Mouse (Mus musculus): ENCODE data around the gene A730049H05Rik.

Gene A730049H05Rik

DNA sequence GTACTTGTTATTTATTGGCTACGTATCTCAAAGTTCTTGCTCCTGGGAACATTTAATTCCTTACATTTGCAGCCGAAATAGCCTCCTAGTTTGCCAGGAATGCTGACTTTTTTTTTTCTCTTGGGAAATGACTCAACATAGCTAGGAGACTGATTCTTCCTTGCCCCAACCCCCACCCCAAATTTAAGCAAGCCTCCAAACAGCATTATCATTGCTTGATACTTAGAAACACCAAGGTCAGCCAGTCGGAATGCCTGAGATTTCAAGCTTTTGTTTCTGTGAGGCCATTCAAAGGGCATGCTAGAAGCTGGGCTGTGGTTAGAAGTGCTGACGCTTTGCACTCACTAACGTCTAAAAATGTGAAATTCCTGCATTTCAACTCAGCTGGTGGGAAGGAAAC is 11.1 kb downstream of the A730049H05Rik start:
- DNase-seq (ENCODE audit: low spot score in 2 of 2): no peak

DNA sequence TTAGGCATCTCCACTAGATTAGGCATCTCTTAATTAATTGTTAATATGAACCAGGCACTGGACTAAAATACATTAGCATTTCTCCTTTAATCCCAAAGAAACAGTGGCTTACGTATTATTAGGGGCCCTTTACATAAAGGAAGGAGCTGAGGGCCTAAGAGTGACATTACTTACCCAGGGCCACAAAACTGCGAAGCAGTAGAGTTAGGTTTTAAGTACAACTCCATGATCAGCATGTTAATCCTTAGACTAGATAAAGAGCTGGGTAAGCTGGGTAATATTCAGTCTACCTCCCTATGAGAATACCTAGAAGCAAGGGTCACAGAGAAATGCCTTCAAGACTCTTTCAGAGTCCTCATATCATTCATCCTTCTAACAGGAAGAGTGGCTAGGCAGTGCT is 12.9 kb downstream of the A730049H05Rik start:
- DNase-seq (ENCODE audit: low spot score in 2 of 2): no peak

DNA sequence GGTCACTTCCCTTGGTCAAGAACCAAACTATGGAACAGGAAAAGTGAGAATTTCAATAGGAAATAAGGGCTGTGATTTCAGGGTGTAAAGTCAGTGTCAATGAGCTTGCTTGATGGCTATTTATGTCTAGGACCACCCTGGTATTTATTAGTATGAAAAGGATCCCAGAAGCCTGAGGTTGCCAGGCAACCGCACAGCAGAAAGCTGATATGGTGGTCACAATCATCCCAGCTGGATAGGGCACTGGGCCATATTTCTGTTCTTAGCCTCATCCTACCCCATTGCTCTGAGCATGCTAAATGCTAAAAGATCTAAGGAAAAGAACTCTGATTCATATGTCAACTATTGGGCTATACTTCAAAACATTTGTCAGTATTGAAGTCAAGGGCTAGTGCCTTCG is 14.8 kb downstream of the A730049H05Rik start:
- DNase-seq (ENCODE audit: low spot score in 2 of 2): no peak

DNA sequence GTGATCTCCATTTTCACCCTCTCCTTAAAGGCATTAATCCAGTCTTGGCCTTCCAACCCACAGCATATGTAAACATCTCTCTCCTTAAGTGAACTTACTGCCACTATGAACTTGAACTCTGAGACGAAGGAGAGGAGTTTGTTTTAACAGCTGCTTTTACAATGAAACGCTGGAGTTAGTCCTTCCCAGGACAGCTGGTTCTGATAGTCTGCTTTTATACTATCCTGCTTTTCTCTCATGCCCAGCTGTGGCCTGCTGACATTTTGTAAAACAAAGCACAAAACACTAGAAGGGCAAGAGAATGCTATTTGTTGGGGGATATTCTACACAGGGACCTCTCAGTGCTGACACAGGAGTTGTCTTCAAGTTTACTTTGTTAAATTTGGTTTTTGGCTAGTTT is 25.7 kb downstream of the A730049H05Rik start:
- no peak for DNase-seq (ENCODE audit: low spot score in 2 of 2)

DNA sequence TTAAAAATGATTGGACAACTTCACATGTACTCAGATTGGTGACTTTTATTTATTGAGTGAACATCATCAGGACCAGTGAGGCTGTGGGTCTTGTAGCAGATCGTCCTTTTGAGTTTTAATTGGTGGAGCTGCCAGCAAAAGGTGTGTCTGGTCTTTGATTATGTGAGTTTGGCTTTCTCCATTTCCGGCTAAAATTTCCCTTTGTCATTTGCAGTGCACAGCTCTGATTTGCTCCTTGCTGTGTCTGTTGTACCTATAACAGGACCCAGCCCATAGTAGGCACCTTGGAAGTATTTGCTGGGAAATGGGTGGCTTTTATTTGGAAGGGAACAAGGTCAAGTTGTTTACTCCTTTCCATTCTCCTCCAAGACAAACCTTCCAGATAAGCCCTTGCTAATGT is 27.2 kb downstream of the A730049H05Rik start:
- DNase-seq (ENCODE audit: low spot score in 2 of 2): no peak

DNA sequence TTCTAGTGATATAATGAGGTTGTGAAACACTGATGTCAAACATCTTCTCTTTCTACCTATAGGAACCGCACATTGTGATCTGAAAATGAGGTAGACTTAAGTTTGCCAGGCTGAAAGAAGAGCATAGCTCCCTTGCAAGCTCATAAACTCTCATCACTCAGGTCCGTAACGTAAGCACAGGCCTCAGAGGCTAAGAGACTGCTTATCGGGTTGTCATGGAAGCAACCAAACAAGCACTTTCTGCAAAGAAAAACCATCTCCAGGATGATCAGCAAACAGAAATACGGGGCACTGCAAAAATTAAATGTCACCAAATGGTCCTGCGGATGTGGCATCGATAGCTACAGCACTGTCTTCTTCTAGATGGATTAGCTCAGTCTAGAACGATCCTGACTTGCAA is 29.6 kb downstream of the A730049H05Rik start:
- DNase-seq (ENCODE audit: low spot score in 2 of 2): no peak

DNA sequence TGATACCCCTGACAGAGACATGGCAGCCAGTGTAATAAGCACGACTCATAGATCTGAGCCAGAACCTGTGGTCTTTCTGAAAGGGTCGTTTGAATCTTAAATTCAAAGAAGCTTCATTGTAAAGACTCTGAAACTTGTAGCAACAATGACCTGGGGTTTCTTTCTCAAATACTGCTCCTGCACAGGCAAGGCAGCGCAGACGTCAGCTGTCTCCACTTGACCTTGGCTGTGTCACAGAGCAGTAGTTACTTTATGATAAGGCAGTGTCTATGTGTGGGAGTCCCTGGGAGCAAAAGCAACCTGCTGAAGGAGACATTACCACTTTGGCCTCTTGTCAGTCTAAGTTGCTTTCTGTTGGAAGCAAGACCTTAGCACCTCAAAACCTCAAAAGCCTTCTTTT is 30.3 kb downstream of the A730049H05Rik start:
- no peak for DNase-seq (ENCODE audit: low spot score in 2 of 2)

DNA sequence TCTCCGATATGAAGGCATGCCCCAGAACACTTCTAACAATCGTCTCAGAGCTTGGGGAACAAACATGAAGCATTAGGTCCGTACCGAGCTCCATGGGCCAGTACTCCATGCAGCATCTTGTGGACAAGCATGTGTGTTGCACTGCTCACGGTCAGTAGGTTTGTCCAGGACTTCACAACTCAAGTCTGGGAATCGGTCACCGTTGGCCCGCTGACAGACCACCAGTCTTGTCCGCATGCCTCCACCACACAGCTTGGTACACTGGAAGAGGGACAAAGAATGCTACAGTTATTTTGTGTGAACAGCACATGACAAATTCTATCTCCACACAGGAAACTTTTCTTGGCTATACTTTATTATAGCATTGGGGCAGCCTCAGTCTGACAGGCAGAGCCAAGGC is 32.9 kb downstream of the A730049H05Rik start:
- no peak for DNase-seq (ENCODE audit: low spot score in 2 of 2)

DNA sequence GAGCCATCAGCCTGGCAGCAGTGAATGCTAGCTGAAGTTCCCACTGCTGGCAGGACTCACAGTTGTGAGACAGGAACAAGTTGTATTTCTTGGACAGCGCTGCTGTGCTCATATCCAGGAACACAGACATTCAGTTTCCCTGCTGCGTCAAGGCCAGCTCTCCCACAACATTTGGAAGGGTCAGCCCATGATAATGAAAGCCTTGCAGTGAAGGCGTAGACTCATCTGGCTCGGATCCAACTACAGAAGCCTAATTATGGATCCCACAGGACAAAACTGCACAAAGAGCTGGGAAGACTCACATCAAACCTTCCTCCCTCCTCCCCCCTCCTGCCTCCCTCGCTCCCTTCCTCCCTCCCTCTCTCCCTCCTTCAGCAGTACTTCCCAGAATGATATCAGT is 34.0 kb downstream of the A730049H05Rik start:
- peak in 1 of 2 experiments; percentile 74 for DNase-seq (ENCODE audit: low spot score in 2 of 2)

DNA sequence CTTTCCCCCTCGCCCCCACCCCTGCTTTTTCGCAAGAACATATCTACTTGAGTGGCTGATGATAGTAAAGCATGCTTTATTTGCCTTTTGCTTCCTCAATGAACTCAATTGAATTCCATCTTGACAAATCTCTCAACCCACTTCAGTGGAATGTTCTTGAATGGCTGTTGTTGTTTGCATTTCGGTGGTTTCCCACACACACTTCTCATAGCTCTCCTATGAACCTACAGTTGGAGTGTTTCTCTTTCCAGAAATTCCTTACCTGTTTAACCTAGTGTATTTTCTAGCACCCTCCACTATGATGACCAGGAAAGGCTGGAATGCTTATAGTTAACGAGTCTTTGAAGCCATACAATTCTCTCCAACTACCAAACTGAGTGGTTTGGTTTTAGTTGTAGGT is 38.6 kb downstream of the A730049H05Rik start:
- no peak for DNase-seq (ENCODE audit: low spot score in 2 of 2)

DNA sequence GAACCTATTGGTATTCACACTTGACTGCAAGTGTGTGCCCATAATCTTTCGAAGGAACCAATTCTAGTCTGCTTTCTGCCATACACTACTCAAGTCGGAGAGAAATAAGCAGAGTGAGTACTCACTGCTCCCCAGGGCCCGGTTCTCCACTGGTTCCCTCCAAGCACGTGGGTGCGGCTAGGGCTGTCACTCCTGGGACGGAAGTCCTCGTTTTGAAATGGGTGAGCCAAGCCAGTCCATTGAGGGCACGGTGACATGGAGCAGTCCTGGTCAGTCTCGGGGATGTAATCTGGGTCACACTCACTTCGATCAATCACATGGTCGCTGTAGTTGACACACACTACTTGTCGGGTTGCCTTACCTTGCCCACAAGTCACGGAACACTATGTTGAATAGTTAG is 41.5 kb downstream of the A730049H05Rik start:
- DNase-seq (ENCODE audit: low spot score in 2 of 2): no peak

DNA sequence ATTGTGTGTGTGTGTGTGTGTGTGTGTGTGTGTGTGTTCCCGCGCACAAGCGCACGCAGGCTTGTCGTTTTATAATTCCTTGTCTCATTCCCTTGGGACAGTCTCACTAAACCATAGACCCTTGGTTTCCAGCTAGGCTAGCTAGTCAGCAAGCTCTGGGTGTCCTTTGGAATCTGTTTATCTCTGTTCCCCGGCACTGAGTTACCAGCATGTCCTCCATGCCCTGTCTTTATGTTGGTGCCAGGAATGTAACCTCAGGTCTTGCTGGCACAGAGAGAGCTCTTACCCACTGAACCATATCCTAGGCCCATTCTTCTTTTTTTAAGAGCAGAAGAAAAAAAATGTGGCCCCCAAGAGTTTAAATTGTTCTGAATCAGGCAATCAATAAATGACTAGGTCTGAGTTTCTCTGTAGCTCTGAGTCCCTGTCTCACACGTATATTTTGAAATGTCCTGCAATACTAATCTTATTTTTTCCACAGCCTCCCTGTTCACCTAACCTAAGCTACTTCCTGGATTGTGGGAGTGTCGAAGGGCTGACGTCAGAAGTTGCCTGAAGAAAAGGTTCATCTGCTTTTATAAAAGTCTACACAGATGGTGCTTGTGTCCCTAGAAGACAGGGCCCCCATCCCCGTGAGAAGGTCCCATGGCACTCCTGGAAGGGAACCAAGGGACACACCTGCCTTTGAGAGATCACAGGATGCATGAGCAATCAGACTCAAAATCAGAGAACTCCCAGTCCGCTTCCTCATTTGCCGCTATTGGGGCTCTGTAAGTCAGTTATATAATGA is 42.6 kb downstream of the A730049H05Rik start:
- no peak for DNase-seq (ENCODE audit: low spot score in 2 of 2)

DNA sequence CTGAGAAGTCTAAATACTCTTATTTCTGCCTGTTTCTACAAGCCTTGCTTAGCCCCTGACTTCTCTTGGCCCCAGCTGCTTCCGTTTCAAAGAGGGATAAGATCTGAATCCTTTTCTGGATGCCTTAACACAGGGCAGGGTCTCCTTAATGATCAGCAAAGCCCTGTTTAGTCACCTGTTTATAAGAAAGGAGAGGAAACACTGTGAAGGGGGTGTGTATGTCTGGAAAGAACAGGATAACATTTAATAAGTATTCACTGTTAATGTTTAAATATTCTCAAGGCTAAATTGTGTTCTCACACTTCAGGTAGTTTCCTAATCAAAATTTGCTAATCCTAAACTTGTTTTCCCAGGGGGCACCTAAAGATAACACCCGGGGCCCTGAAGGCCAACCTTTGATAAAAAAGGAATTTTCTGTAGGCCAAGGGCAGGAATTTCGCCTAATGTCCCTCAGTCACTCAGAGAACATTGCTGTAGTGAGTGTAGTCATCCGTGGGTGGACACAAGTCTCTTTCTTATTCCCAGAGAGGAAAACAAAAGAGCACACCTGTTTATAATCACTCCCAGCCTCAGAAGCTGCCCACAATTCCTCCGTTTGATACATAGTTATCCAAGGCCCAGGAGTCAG is 44.1 kb downstream of the A730049H05Rik start:
- DNase-seq (ENCODE audit: low spot score in 2 of 2): no peak

DNA sequence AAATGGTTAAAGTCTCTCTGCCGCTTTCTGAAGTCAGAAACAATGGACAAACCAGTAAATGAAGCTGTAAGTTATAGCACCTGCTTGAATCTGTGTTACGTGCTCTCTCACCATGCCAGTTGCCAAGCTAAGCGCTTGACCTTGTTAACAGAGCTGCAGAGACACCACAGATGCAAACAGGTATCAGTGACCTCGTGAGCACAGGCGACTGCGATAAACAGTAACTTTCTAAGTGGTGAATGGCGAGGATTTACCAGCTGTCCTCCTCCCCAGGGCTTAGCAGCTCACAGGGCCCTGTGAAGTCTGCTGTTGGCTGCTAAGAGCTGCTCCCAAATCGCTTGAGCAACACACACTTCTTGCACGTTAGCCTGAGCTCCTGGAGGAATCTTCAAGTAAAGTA is 46.3 kb downstream of the A730049H05Rik start:
- no peak for DNase-seq (ENCODE audit: low spot score in 2 of 2)

DNA sequence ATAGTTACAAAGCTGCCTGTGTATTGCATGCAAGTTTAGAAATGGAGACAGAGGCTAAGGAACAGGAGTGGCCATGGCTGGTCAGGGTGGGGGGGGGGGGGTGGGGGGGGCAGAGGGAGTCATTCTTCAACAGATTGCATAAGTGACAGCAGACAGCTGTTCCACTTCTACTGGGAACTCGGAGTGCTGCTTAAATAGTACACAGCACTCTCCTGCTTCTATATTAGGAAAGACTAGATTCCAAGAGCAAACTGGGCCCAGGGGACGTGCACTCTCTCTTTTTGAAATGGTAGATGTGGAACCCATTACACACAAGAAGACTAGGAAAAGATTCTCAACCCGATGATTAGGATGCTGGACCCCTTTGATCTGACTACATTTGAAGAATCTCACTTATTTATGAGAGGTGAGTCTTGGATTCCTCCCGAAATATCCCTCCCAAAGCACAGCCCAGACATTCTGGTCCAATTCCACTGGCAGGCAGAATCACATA is 52.9 kb downstream of the A730049H05Rik start, which contains the start of gene Gm15737:
TSS of gene Gm15737 (plus strand) at position 269 of the 493 bp plus-strand sequence.
- peak in 1 of 2 experiments; percentile 36 for DNase-seq (ENCODE audit: low spot score in 2 of 2)

DNA sequence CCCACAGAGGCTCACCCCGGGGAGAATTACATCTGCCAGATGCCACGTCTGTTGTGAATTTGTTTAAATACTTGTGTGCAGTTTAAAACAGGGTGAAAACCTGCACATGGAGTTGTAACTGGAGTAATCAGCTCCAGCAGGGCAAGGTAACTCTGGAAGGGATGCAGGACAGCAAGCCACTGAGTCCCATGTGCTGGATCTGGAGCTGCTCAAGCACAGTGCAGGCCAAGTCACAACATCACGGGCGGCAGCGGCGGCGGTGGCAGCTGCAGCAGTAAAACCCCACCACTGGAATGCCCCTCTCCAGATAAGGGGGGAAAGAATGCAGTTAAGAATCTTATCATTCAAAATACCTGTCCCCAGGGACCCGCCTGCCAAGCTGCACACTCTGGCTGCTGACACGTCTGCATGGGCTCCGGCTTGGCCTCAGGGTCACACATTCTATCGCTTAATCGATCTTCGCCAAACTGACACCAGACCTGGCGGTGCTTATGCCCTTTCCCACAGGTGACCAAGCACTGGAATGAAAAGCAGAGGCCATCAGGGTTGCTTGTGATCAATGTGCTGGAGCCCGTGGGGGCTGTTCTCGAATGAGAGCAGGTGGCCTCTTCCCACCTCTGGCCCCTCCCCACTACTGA is 53.4 kb downstream of the A730049H05Rik start:
- DNase-seq (ENCODE audit: low spot score in 2 of 2): peak in 1 of 2 experiments; percentile 2

DNA sequence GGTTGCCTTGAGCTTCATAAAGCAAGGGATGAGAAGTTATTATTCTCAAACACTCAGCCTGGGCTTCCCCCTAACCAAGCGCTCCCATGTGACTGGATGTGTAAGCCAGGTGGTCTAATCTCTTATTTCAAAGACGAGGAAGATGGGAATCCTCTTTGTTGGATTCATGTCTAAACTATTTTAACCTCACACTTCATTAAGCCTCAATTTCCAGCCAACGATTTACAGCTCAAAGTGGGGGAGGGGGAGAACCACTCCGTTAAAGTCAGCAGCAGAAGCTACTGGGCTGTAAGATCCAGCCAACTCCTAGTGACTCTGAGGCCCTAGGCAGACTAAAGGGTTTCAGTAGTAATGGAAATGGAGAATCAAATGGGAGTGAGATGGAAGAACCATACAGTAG is 55.5 kb downstream of the A730049H05Rik start:
- no peak for DNase-seq (ENCODE audit: low spot score in 2 of 2)

DNA sequence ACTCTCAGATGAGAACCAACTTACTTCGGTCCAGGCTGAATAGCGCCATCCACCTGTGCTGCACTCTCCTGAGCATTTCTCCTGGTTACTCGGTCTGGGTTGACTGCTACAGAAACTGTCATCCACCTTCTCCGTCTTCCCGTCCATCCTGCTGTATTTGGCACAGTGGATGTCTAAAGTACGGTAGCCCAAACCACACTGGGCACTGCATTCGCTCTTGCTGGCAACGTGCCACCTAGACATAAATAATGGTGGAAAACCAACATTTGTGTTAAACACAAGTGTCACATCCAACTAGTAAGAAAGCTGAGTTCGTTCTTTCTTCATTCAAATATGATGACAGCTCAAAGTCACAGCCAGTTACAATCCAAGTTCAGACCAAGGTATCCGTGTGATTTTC is 56.5 kb downstream of the A730049H05Rik start:
- DNase-seq (ENCODE audit: low spot score in 2 of 2): no peak

DNA sequence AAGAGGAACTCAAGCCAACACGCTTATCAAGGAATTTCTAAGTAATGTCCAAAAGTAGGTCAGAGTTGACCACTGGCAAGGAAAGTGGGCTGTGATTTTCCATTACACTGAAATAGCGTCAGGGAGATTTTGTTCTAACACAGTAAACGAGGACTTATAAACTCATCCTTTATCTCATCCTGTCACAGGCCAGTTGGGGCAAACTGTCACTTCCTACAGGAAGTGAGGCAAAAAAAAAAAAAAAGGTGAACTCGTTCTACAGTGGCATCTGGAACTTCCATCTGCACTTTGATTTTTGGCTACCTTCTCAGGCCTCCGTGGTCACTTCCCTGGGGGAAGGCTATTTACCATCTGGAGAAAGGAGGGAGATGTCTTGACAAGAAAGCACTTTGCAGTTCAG is 58.6 kb downstream of the A730049H05Rik start:
- DNase-seq (ENCODE audit: low spot score in 2 of 2): no peak

DNA sequence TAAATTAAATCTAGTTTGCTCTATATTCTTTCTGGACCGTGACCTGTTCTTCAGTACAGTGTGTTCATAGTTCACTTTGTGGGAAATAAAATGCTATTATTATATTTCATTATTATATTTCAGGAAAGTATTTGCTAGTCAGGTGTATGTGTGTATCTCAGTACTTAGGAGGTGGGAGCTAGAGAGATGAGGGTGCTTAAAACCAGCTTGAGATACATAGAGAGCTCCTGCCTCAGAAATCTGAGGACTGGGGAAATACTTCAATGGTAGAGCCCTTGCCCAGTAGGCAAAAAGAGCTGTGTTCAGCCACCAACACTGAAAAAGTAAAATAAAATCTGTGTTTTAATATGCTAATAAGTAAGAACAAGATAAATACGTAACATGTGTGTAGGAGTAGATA is 59.1 kb downstream of the A730049H05Rik start:
- no peak for DNase-seq (ENCODE audit: low spot score in 2 of 2)

DNA sequence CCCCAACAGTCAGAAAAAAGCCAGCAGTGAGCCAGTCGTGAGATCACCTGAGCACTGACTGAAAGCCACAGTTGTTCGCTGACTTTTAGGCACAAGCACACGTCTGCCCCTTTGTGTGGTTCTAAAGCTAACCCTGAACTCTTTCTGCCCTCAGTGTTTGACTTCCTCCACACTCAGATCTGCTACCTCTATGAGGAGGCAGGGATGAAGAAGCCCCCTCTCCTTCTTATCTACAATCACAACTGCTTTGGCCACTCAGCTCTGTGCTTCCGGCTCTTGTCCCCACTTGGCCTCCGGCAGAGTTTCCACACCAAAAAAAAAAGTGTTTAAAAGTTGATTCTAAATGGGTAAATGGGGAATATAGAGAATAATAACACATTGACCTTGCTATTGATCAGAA is 59.8 kb downstream of the A730049H05Rik start:
- no peak for DNase-seq (ENCODE audit: low spot score in 2 of 2)

DNA sequence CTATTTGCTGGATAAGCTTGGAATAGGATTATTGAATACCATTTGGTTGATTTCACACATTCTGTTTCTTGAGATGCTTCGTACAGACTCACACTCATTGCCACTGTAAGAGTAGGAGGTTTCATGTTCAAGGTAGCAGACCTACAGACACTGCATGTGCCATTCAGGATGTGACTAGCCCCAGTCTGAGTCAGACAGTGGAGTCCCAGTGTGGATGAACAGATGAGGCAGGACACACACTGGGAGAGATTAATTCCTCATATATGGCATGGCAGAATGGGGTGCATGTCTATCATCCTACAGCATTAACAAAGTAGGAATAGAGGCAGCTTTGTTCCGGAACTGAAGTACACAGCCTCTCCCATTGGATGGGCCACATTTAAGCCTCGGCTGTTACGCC is 61.0 kb downstream of the A730049H05Rik start:
- no peak for DNase-seq (ENCODE audit: low spot score in 2 of 2)

DNA sequence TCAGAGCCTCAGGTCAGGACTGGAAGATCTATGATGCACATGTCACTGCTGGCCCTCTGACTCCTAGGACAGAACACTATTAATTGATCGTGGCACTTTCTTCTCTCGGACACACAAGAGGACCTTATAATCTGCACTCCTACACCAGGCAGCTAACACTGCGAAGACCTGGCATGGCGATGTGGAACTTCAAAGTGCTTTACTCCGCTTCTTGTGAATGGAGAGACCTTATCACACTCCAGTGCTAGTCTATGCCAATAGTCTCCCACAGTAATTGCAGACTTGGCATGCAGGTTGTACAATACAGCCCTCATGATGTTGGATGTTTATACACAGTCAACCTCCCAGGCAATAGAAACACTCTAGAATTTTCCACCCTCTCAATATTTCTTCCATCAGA is 62.5 kb downstream of the A730049H05Rik start:
- DNase-seq (ENCODE audit: low spot score in 2 of 2): no peak

All from urinary bladder, adult 18-20 months (tissue).